Mouse (Mus musculus) thymus, adult 2 months (tissue): Measurements from ENCODE around the gene Serpina16.

Experiments
- CTCF ChIP-seq: fragments of 200-500 bp; IDR thresholded peaks from 2 replicates; pipeline ENCODE4 v1.5.1; 2012; ENCODE audit warnings: mild to moderate bottlenecking, control low read depth, low read length, moderate library complexity, borderline replicate concordance; ENCODE audit not compliant: control insufficient read depth, poor library complexity, insufficient read depth; ENCODE audit errors: extremely low read depth
- POLR2A ChIP-seq: fragments of 200-500 bp; IDR thresholded peaks from 2 replicates; pipeline ENCODE4 v1.6.1; 2012; ENCODE audit warnings: mild to moderate bottlenecking, low read length, control low read depth, moderate library complexity; ENCODE audit not compliant: control insufficient read depth, poor library complexity, insufficient read depth; ENCODE audit errors: extremely low read depth

DNA sequence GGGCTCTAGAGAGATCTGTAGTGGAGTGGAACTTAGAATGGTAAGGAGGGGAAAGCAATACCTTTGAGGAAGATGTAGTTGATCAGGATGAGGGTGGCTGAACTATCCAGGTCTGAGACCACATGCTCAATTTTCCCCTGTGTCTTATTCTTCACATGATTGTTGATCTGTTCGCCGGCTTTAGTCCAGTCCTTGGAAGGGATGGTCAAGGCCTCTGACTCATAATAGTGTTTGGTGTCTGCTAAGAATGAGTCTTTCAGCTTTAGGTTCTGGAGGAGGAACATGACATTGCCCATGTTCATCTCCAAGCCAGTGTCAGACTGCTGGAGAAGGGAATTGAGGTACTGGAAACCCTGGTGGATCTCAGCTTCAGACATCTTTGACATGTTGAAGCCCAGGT, 22.1 kb downstream of the Serpina16 start:
- TF ChIP-seq CTCF (no peak), POLR2A (no peak)
